Mouse (Mus musculus) limb, embryonic 10.5 days (tissue): ENCODE results near the gene Nodal. TPM values are rescaled to one million over a fixed set of nuclear protein-coding genes. Genes with fewer than 3 reads are reported as not detected.
"Not testable (repeated sequence)": the region's sequence is repeated elsewhere in the genome, so short reads cannot be mapped to it uniquely, and the experiment has no call there.

ENCODE experiments used
- DNase-seq: peaks from one replicate; pipeline ENCODE4 v3.0.0-alpha.2; 2017; ENCODE audit warnings: low spot score
- H3K27ac ChIP-seq: fragments of 300-500 bp; sonication (generic); 2 replicates; pipeline ENCODE4 v1.5.1; 2016; ENCODE audit warnings: mild to moderate bottlenecking
- H3K27me3 ChIP-seq: fragments of 300-500 bp; sonication (generic); 2 replicates; pipeline ENCODE4 v1.6.1; 2016; ENCODE audit warnings: low read depth, mild to moderate bottlenecking; ENCODE audit not compliant: poor library complexity, severe bottlenecking
- H3K36me3 ChIP-seq: fragments of 300-500 bp; sonication (generic); 2 replicates; pipeline ENCODE4 v1.6.1; 2016; ENCODE audit warnings: mild to moderate bottlenecking, moderate library complexity
- H3K4me1 ChIP-seq: fragments of 300-500 bp; sonication (generic); 2 replicates; pipeline ENCODE4 v1.6.1; 2016
- H3K4me3 ChIP-seq: fragments of 300-500 bp; sonication (generic); 2 replicates; pipeline ENCODE4 v1.5.1; 2016; ENCODE audit warnings: mild to moderate bottlenecking, moderate library complexity
- H3K9me3 ChIP-seq: fragments of 300-500 bp; sonication (generic); replicated peaks from 2 replicates; pipeline ENCODE4 v1.6.1; 2016; ENCODE audit warnings: mild to moderate bottlenecking
- WGBS: fragments of 180-500 bp; shearing (Covaris S2); methylation state at CpG from one replicate; pipeline ENCODE4 v1.1.7; 2016; 5-methylcytosine and 5-hydroxymethylcytosine counted together
- polyA plus RNA-seq: library from polyadenylated mRNA; unstranded; fragments of >200 nt; fragmentation: Nextera tagmentation; extraction: Ambion mirVana; gene quantifications from 2 replicates; pipeline ENCODE4 v1.2.1, GENCODE M21; 2016

Nodal gene
- polyA plus RNA-seq, 1 experiment from 2014 or later: 0.13 TPM

DNA sequence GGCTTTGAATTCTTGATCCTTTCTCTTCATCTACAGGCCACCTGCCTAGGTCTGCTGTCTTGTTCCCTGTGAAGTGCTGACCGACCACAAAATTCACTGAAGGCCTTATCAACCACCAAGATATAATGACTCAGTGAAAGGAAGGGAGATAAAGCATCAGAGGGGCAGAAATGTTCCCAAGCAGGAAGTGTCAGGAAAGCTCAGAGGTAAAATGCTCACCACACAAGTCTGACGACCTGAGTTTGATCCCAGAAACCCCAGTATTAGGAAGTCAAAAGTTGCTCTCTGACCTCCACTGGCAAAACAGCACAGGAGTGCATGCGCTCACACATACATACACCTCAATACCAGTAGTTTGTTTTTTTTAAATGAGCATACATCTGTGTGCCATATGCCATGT, 31.1 kb downstream of the Nodal start:
- WGBS: 77% methylated on average over 3 of the region's 3 CpGs
- no peak for DNase-seq
- H3K36me3 ChIP-seq: peaks cover 45% of the 10 kb centered on the region
- no peaks in the 10 kb centered on the region for H3K9me3 ChIP-seq
- H3K4me1 ChIP-seq: peaks cover 61% of the 10 kb centered on the region
- no peak overlapping the region for H3K27ac ChIP-seq
- H3K4me3 ChIP-seq: no peak overlapping the region
- H3K27me3 ChIP-seq: no peaks in the 10 kb centered on the region

DNA sequence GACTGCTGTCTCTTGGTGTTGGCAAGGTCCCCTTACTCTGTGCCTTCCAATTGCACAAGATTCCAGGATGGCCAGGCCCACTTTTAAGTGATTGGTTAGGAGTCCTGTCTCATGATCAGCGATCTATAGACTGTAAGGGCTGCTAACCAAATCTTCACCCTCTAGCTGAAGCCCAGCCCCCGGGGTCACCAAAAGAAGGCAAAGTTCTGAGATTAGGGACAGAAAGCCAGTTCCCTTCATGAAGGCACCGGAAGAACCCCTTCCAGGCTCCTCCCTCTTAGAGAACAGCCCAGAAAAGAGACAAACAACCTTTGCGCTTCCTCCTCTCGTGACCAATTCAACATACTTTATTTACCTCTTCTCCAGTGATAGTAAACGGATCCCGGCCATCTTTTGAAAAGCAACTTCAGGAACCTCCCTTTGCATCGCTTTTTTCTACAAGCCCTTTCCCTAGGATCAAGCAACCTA, 33.7 kb downstream of the Nodal start:
- Histone ChIP-seq H3K4me1 (peaks cover 38% of the 10 kb centered on the region), H3K4me3 (peak overlapping the region; percentile 99), H3K36me3 (peaks cover 44% of the 10 kb centered on the region), H3K27ac (peak overlapping the region; percentile 95), H3K27me3 (no peaks in the 10 kb centered on the region), H3K9me3 (no peaks in the 10 kb centered on the region)
- no peak for DNase-seq
- WGBS: 11% methylated on average over 8 of the region's 8 CpGs

GRCm38 (mm10) chr10:61451931-61452617, 34.3 kb downstream of the Nodal start:
- H3K36me3 ChIP-seq: peaks cover 38% of the 10 kb centered on the region
- WGBS: under 1% methylated on average over 62 of the region's 62 CpGs
- H3K9me3 ChIP-seq: no peaks in the 10 kb centered on the region
- H3K4me1 ChIP-seq: peaks cover 33% of the 10 kb centered on the region
- peak overlapping the region; percentile 95 for H3K27ac ChIP-seq
- no peaks in the 10 kb centered on the region for H3K27me3 ChIP-seq
- DNase-seq: peak; percentile 71
- peak overlapping the region; percentile 99 for H3K4me3 ChIP-seq

GRCm38 (mm10) chr10:61452645-61453044, 34.9 kb downstream of the Nodal start, which contains the start of gene Eif4ebp2:
TSS of gene Eif4ebp2 (minus strand) at chr10:61452661.
- H3K36me3 ChIP-seq: peaks cover 33% of the 10 kb centered on the region
- peaks cover 27% of the 10 kb centered on the region for H3K4me1 ChIP-seq
- H3K4me3 ChIP-seq: peak within 1 kb of the TSS; percentile 99
- WGBS: under 1% methylated on average over 34 of the region's 36 CpGs
- H3K9me3 ChIP-seq: no peaks in the 10 kb centered on the region
- peak; percentile 100 for DNase-seq
- H3K27me3 ChIP-seq: no peaks in the 10 kb centered on the region
- peak within 1 kb of the TSS; percentile 95 for H3K27ac ChIP-seq

DNA sequence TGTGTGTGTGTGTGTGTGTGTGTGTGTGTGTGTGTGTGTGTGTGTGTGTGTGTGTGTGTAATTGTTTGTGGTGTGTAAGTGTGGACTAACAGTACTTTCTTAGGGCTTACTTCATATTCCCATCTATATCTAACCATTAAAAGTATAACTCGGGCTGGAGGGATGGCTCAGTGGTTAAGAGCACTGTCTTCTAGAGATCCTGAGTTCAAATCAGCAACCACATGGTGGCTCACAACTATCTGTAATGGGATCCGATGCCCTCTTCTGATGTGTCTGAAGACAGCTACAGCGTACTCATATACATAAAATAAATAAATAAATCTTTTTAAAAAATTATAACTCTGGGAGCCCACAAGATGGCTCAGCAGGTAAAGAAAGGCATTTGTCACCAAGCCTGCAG, 35.4 kb downstream of the Nodal start:
- H3K9me3 ChIP-seq, H3K27me3 ChIP-seq, DNase-seq: not testable (repeated sequence)
- H3K36me3 ChIP-seq: peaks cover 27% of the 10 kb centered on the region
- peak overlapping the region; percentile 99 for H3K4me3 ChIP-seq
- 80% methylated on average over 3 of the region's 3 CpGs for WGBS
- 0 out of 2 replicates have a peak overlapping the region, but pooled peaks have one; percentile 95 for H3K27ac ChIP-seq
- H3K4me1 ChIP-seq: peaks cover 22% of the 10 kb centered on the region

- Histone ChIP-seq H3K36me3 (no peaks in the 10 kb centered on the region), H3K27me3 (no peaks in the 10 kb centered on the region), H3K9me3 (no peaks in the 10 kb centered on the region), H3K4me3 (no peak overlapping the region), H3K27ac (no peak overlapping the region), H3K4me1 (no peaks in the 10 kb centered on the region)
- DNase-seq: no peak
- 62% methylated on average over 3 of the region's 3 CpGs for WGBS
Measured at GRCm38 (mm10) chr10:61457182-61457581, 39.4 kb downstream of the Nodal start.

GRCm38 (mm10) chr10:61465009-61465408, 47.2 kb downstream of the Nodal start:
- DNase-seq: no peak
- no peak overlapping the region for H3K4me3 ChIP-seq
- H3K4me1 ChIP-seq: no peaks in the 10 kb centered on the region
- no peaks in the 10 kb centered on the region for H3K27me3 ChIP-seq
- 89% methylated on average over 4 of the region's 4 CpGs for WGBS
- no peaks in the 10 kb centered on the region for H3K36me3 ChIP-seq
- H3K9me3 ChIP-seq: no peaks in the 10 kb centered on the region
- no peak overlapping the region for H3K27ac ChIP-seq

DNA sequence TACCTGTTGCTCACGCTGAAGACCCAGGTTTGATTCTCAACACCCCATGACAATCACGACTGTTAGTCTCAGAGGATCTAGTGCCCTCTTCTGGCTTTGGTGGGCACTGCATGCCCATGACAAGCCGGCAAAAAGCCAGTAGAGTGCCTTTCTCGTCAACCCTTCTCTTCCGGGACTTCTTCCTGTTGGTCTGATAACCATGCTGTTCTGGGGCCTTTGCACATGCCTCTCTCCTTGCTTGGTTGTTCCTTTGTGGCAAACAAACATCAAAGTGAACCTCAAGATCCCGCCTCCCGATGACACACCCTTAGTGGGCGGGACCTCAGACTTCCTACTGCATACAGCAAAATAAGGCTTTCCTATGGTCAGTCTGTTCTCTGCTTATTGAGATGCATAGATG, 48.5 kb downstream of the Nodal start:
- DNase-seq: no peak
- Histone ChIP-seq H3K4me1 (no peaks in the 10 kb centered on the region), H3K27me3 (no peaks in the 10 kb centered on the region), H3K9me3 (no peaks in the 10 kb centered on the region), H3K4me3 (no peak overlapping the region), H3K36me3 (no peaks in the 10 kb centered on the region), H3K27ac (no peak overlapping the region)
- WGBS: 71% methylated on average over 8 of the region's 8 CpGs

- DNase-seq: no peak
- Histone ChIP-seq H3K36me3 (no peaks in the 10 kb centered on the region), H3K27me3 (no peaks in the 10 kb centered on the region), H3K9me3 (no peaks in the 10 kb centered on the region), H3K27ac (no peak overlapping the region), H3K4me1 (no peaks in the 10 kb centered on the region), H3K4me3 (no peak overlapping the region)
- 34% methylated on average over 5 of the region's 5 CpGs for WGBS
Measured at GRCm38 (mm10) chr10:61466873-61467272, 49.1 kb downstream of the Nodal start.

DNA sequence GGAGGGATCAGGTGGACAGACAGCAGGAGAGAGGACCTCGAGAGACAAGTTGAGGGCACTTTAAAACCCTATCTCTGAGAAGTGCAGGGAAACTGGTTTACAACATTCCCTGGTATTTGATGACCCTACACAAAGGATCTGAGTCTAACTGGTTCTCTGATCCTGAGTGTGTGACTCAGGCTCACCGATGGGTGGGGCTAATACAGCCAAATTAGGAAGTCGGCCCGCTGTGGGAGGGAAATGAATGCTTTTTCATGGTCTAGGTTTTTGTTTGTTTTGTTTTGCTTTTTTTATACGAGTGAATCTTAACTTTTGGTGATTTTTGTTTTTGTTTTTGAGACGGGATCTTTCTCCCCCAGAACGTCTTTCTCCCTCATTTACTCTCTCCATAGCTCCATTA, 51.1 kb downstream of the Nodal start:
- Histone ChIP-seq H3K27ac (no peak overlapping the region), H3K4me3 (no peak overlapping the region), H3K27me3 (no peaks in the 10 kb centered on the region), H3K9me3 (no peaks in the 10 kb centered on the region), H3K4me1 (no peaks in the 10 kb centered on the region), H3K36me3 (no peaks in the 10 kb centered on the region)
- no peak for DNase-seq
- 68% methylated on average over 7 of the region's 7 CpGs for WGBS

DNA sequence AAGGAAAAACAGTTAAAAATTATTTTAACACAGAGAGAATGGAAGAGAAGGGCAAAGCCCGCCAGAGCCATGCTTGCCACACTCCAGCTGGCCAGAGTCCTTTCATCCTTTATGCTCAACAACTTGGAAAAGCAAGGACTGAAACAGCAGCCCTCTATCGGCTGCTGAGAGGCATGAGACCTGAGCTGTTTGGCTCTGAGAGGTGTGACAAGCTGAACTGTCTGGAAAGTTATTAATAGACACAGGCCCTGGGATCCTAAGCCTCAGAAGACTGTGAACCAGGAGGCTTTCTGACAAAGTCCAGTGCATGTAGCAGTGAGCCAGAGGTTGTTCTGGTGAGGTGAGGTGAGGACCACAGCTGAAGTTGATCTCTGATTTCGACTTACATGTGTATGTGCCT, 55.9 kb downstream of the Nodal start:
- Histone ChIP-seq H3K9me3 (no peaks in the 10 kb centered on the region), H3K4me3 (no peak overlapping the region), H3K27me3 (no peaks in the 10 kb centered on the region), H3K36me3 (no peaks in the 10 kb centered on the region), H3K27ac (no peak overlapping the region), H3K4me1 (peaks cover 27% of the 10 kb centered on the region)
- 77% methylated on average over 3 of the region's 3 CpGs for WGBS
- no peak for DNase-seq

DNA sequence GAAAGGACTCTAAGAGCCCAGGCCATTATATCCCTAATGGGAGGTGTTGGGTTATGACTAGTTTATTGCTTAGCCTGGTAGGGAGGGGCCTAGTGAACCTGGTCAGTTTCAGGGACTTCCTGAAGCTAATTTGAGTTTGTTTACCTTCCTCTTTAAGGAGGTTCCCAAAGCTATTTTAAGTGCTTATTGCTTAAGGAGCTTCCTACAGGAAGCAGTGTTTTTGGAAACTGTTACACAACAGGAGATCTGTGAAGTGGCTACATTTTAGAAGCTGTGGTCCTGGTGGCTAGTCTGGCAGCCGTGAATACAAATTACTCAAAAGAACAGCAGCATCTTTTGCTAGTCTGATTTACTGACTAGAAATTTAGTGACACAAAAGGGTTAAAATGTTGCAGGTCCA, 56.6 kb downstream of the Nodal start:
- WGBS: 83% methylated on average over 1 of the region's 1 CpGs
- H3K9me3 ChIP-seq: no peaks in the 10 kb centered on the region
- H3K4me3 ChIP-seq: no peak overlapping the region
- no peak overlapping the region for H3K27ac ChIP-seq
- H3K4me1 ChIP-seq: peaks cover 27% of the 10 kb centered on the region
- no peaks in the 10 kb centered on the region for H3K27me3 ChIP-seq
- DNase-seq: no peak
- H3K36me3 ChIP-seq: no peaks in the 10 kb centered on the region
